Mouse (Mus musculus): ENCODE results near the gene Mdn1.
A peak's percentile ranks its signal among the peaks of the same experiment; 100 is the strongest.

DNA sequence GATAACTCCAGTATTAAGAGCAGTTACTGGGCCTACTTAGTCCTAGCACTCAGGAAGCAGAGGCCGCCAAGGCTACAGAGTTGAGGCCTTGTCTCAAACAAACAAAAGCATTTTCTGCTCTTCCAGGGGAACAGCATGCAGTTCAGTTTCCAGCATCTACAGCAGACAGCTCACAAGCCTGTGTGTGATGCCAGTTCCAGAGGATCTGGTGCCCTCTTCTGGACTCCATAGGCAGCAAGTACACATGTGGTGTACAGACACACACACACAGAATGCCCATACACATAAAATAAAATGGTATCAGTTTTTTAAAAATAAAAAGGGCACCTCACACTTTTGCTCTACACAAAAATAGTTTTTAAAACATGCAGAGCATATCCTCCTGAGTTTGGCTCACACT, 11.4 kb downstream of the Mdn1 start:
- no peak for TF ChIP-seq EP300 (IDR thresholded peaks at IDR 0.05; ENCODE audit: low read length)
- TF ChIP-seq USF1 (IDR thresholded peaks at IDR 0.05; ENCODE audit: low read depth, low read length): no peak
- no peak for TF ChIP-seq UBTF (IDR thresholded peaks at IDR 0.05; ENCODE audit: low read depth, low read length)
- peak in 1 of 2 experiments; percentile 44; a peak in 2 of 4 replicates for TF ChIP-seq CTCF (conservative IDR thresholded peaks at IDR 0.05 in 1 of 2, IDR thresholded peaks at IDR 0.05 in 1 of 2; ENCODE audit: low read depth in 2 of 2, low read length in 2 of 2)
- TF ChIP-seq MAX (IDR thresholded peaks at IDR 0.05; ENCODE audit: low read length): no peak
- no peak for TF ChIP-seq ZC3H11A (IDR thresholded peaks at IDR 0.05; ENCODE audit: low read depth, low read length)
- TF ChIP-seq RCOR1 (conservative IDR thresholded peaks at IDR 0.05; ENCODE audit: low read depth, low read length): no peak
- no peak for TF ChIP-seq ETS1 (conservative IDR thresholded peaks at IDR 0.05; ENCODE audit: low read depth, low read length)
- TF ChIP-seq USF2 (conservative IDR thresholded peaks at IDR 0.05; ENCODE audit: low read depth, low read length): no peak
- TF ChIP-seq CHD2 (IDR thresholded peaks at IDR 0.05; ENCODE audit: low read length): no peak
- TF ChIP-seq ZNF384 (IDR thresholded peaks at IDR 0.05; ENCODE audit: low read depth, low read length): no peak
- TF ChIP-seq JUND (conservative IDR thresholded peaks at IDR 0.05; ENCODE audit: low read depth, low read length): no peak

Data from CH12.LX (cell line).